11 mouse cellular contexts compared by ENCODE assay signal in the genomic region with DNA sequence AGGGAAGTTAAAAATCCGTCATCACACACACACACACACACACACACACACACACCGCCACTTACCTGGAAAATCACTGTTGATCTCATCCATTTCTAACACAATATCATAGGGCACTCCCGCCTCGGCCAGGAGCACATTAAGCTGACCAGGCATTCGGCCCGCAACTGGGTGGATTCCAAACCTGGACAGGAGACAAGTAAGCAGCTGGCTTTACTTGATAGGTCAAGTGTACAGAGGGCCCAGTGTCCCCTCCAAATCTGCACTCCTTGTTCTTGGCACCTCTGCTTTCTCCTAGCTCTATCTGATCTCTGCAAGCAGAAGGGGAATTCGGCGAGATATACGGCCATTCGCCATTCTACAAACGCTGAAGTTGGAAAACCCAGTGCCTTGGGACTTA.
DNase-seq lines count a peak whose midpoint lies in the region; ATAC-seq lines count a peak whose summit lies in the region.
"Had no signal": no experiment of that assay in that cellular context is flagged by ENCODE, and none has a peak within 500 bp of the region (broad histone marks: within the 10 kb centered on the region; RNA-seq: fewer than 3 reads in every experiment).

No protein-coding gene starts in this region.

- ATAC-seq in granulocyte monocyte progenitor cell, adult 5-6 weeks (replicated peaks; ENCODE audit: poor library complexity, severe bottlenecking) = no peak
- ATAC-seq: forebrain, embryonic 13.5 days; liver, embryonic 12.5 days had no signal

- DNase-seq in kidney, postnatal 10 days = peak; percentile 13
- no peak for DNase-seq in kidney, adult 9 months
- DNase-seq in gastrocnemius, postnatal 10 days = peak; percentile 75
- DNase-seq in heart, adult 9 months (ENCODE audit: low spot score in 2 of 2) = peak; percentile 65 to 79
- peak; percentile 20 for DNase-seq in lung, postnatal 25 days (ENCODE audit: low spot score)
- DNase-seq in spleen, postnatal 10 days (ENCODE audit: low spot score in 2 of 2) = no peak
- DNase-seq: cerebellum, adult 11-12 months; right cerebral cortex, postnatal 25 days had no signal

Comparison
In these comparisons a context has a peak if more than half of its experiments do, and no peak if none do; other contexts are left out.
1. DNase-seq: peak in kidney, postnatal 10 days (single experiment), gastrocnemius, postnatal 10 days (single experiment), heart, adult 9 months (2 of 2) and lung, postnatal 25 days (single experiment); none in kidney, adult 9 months (single experiment) and spleen, postnatal 10 days (0 of 2).